Mouse (Mus musculus) kidney, adult 2 months (tissue): ENCODE data around the gene Erbb2.

Source experiments
- CTCF ChIP-seq: fragments of 200-500 bp; conservative IDR thresholded peaks from 2 replicates; pipeline ENCODE4 v1.5.1; 2011; ENCODE audit warnings: low read depth, mild to moderate bottlenecking, control low read depth, low read length, moderate library complexity, mixed read lengths; ENCODE audit not compliant: insufficient read depth, insufficient read length
- POLR2A ChIP-seq: fragments of 200-500 bp; IDR thresholded peaks from one replicate; pipeline ENCODE4 v1.6.1; 2011; ENCODE audit warnings: low read depth, low read length, control low read depth

- TF ChIP-seq POLR2A, result no peak
- no peak for TF ChIP-seq CTCF
These were observed 47.6 kb downstream of the Erbb2 start for GRCm38 (mm10) chr11:98459860-98460259.
